Comparison of ENCODE assay signal across 13 mouse cellular contexts in the genomic region with DNA sequence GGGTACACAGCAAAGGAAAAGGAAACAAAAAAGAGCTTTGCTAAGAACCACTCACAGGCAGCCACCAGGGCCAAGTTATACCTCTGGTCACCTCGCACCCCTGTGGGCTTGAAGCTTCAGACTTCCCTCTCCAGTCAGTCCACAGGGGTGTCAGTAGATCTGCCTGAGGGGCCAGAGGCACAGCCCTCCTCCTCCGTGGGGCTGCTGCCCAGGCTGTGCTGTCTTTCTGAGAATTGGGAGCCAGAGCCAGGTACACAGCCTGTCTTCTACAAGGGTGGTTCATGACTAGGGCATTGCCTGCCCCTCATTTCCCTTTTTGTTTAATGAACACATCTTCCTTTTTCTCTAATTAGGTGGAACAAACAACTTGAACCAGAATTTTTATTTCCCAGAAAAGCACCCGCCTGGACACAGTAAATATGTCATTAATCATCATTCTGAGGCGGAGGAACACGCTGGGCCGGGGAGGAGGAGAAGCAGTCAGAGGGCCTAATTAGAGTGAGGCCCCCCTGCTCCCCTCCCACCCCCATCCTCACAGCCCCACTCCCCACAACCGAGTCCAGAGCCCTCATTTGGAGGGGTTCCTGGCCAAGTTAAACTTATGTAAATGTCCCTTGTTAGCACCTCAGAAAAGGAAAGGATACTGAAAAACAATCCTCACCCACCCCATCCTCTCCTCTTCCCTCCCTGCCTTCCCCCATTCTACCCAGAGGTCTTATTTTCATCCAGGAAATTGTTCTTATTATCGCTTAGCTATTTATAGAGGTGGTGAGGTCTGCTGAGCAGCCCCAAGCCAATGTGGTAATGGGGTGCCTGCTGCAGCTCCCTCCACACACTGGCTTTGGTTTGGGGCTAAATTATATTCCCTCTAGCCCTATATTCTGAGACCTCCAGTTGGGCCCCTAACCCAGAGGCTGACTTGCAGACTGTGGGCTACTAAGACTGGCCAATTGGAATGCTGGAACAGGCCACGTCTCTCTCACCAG.
DNase-seq lines count a peak whose midpoint lies in the region; ATAC-seq and TF ChIP-seq lines count a peak whose summit lies in the region.
"Had no signal": no experiment of that assay in that cellular context is flagged by ENCODE, and none has a peak within 500 bp of the region (broad histone marks: within the 10 kb centered on the region; RNA-seq: fewer than 3 reads in every experiment).

No protein-coding gene starts in this region.

- WGBS in forebrain, embryonic 14.5 days: 20% methylated on average over 9 of the region's 9 CpGs
- 49% methylated on average over 9 of the region's 9 CpGs for WGBS in forebrain, embryonic 11.5 days
- 38% methylated on average over 9 of the region's 9 CpGs for WGBS in stomach, embryonic 14.5 days
- WGBS in stomach, postnatal 0 days: 44% methylated on average over 9 of the region's 9 CpGs
- 37% methylated on average over 9 of the region's 9 CpGs for WGBS in hindbrain, embryonic 13.5 days
- WGBS in lung, postnatal 0 days: 31% methylated on average over 9 of the region's 9 CpGs

- peak; percentile 28; the same call in 1 of the 2 replicates for ATAC-seq in forebrain, embryonic 14.5 days
- no peak for ATAC-seq in forebrain, embryonic 11.5 days (replicated peaks; ENCODE audit: low FRiP score)
- peak; percentile 53; the same call in 1 of the 2 replicates for ATAC-seq in stomach, embryonic 14.5 days (ENCODE audit: insufficient number of reproducible peaks, insufficient read depth, low FRiP score, low read depth)
- ATAC-seq in stomach, postnatal 0 days (ENCODE audit: low FRiP score, low TSS enrichment): no peak
- ATAC-seq in hindbrain, embryonic 13.5 days (ENCODE audit: low FRiP score): no peak
- ATAC-seq in lung, postnatal 0 days: no peak

- no peaks in the 10 kb centered on the region for H3K9me3 ChIP-seq in forebrain, embryonic 14.5 days (replicated peaks; ENCODE audit: control insufficient read depth, low read length)
- H3K9me3 ChIP-seq in forebrain, embryonic 11.5 days (ENCODE audit: control insufficient read depth, low read length): no peaks in the 10 kb centered on the region
- no peaks in the 10 kb centered on the region for H3K9me3 ChIP-seq in stomach, embryonic 14.5 days (ENCODE audit: control insufficient read depth, low read depth, low read length)
- H3K9me3 ChIP-seq in stomach, postnatal 0 days (ENCODE audit: control insufficient read depth, low read length): no peaks in the 10 kb centered on the region
- H3K9me3 ChIP-seq in hindbrain, embryonic 13.5 days: no peaks in the 10 kb centered on the region
- no peaks in the 10 kb centered on the region for H3K9me3 ChIP-seq in lung, postnatal 0 days (ENCODE audit: low read length)
- H3K9me3 ChIP-seq: G1E had no signal

- TF ChIP-seq CTCF in stomach, postnatal 0 days (IDR thresholded peaks at IDR 0.05; ENCODE audit: low read depth): no peak
- TF ChIP-seq CTCF in lung, postnatal 0 days (IDR thresholded peaks at IDR 0.05): no peak

- H3K4me1 ChIP-seq in forebrain, embryonic 14.5 days (ENCODE audit: control insufficient read depth, insufficient read depth, low read length): peaks cover 28% of the 10 kb centered on the region
- H3K4me1 ChIP-seq in forebrain, embryonic 11.5 days (replicated peaks; ENCODE audit: control insufficient read depth, insufficient read depth, low read length): peaks cover 13% of the 10 kb centered on the region; the same call in 1 of the 2 replicates
- no peaks in the 10 kb centered on the region for H3K4me1 ChIP-seq in stomach, embryonic 14.5 days (ENCODE audit: control insufficient read depth, insufficient read depth, low read length)
- H3K4me1 ChIP-seq in stomach, postnatal 0 days (replicated peaks; ENCODE audit: control insufficient read depth, insufficient read depth): peaks cover 3% of the 10 kb centered on the region; the same call in 1 of the 2 replicates
- H3K4me1 ChIP-seq in hindbrain, embryonic 13.5 days (replicated peaks): peaks cover 30% of the 10 kb centered on the region
- peaks cover 15% of the 10 kb centered on the region for H3K4me1 ChIP-seq in lung, postnatal 0 days (ENCODE audit: insufficient read depth, low read depth, low read length)

- H3K4me3 ChIP-seq in forebrain, embryonic 14.5 days (ENCODE audit: low read depth, low read length): no peak overlapping the region
- H3K4me3 ChIP-seq in forebrain, embryonic 11.5 days (ENCODE audit: low read depth, low read length): no peak overlapping the region
- no peak overlapping the region for H3K4me3 ChIP-seq in stomach, embryonic 14.5 days (ENCODE audit: low read depth, low read length)
- no peak overlapping the region for H3K4me3 ChIP-seq in stomach, postnatal 0 days (ENCODE audit: low read depth, low read length)
- no peak overlapping the region for H3K4me3 ChIP-seq in hindbrain, embryonic 13.5 days
- H3K4me3 ChIP-seq in lung, postnatal 0 days (ENCODE audit: low read depth, low read length): no peak overlapping the region

- no peak overlapping the region for H3K27ac ChIP-seq in forebrain, embryonic 14.5 days (ENCODE audit: low read depth, low read length)
- H3K27ac ChIP-seq in forebrain, embryonic 11.5 days (ENCODE audit: low read depth, low read length): no peak overlapping the region
- H3K27ac ChIP-seq in stomach, embryonic 14.5 days (ENCODE audit: low read length): no peak overlapping the region
- H3K27ac ChIP-seq in stomach, postnatal 0 days (replicated peaks): no peak overlapping the region
- H3K27ac ChIP-seq in hindbrain, embryonic 13.5 days: peak overlapping the region; percentile 8; the same call in 1 of the 2 replicates
- H3K27ac ChIP-seq in lung, postnatal 0 days (ENCODE audit: low read length): no peak overlapping the region
- H3K27ac ChIP-seq: macrophage had no signal

- no peak for TF ChIP-seq EP300 in stomach, postnatal 0 days (optimal IDR thresholded peaks at IDR 0.05)
- TF ChIP-seq EP300 in lung, postnatal 0 days (IDR thresholded peaks at IDR 0.05): no peak

- DNase-seq in forebrain, embryonic 14.5 days (ENCODE audit: low spot score): peak; percentile 47
- no peak for DNase-seq in forebrain, embryonic 11.5 days (ENCODE audit: low spot score)
- DNase-seq in stomach, postnatal 0 days (ENCODE audit: low spot score): no peak
- no peak for DNase-seq in lung, postnatal 0 days (ENCODE audit: low spot score)
- DNase-seq in urinary bladder, postnatal 4 days (ENCODE audit: low spot score in 2 of 2): no peak
- DNase-seq in right cerebral cortex, postnatal 25 days: no peak
- DNase-seq: adrenal gland, postnatal 36 days; cerebellum, postnatal 36 days; kidney, adult 9 months had no signal

- no peak overlapping the region for H3K4me2 ChIP-seq in forebrain, embryonic 14.5 days (ENCODE audit: low read length)
- no peak overlapping the region for H3K4me2 ChIP-seq in forebrain, embryonic 11.5 days (ENCODE audit: low read depth, low read length, severe bottlenecking)
- no peak overlapping the region for H3K4me2 ChIP-seq in stomach, embryonic 14.5 days (replicated peaks; ENCODE audit: low read depth, low read length)
- H3K4me2 ChIP-seq in stomach, postnatal 0 days (replicated peaks; ENCODE audit: low read depth): no peak overlapping the region
- H3K4me2 ChIP-seq in hindbrain, embryonic 13.5 days: no peak overlapping the region
- no peak overlapping the region for H3K4me2 ChIP-seq in lung, postnatal 0 days (replicated peaks; ENCODE audit: low read depth, low read length)

- H3K36me3 ChIP-seq in forebrain, embryonic 14.5 days (ENCODE audit: control insufficient read depth, insufficient read depth, low read length): no peaks in the 10 kb centered on the region
- H3K36me3 ChIP-seq in forebrain, embryonic 11.5 days (ENCODE audit: control insufficient read depth, insufficient read depth, low read length): no peaks in the 10 kb centered on the region
- H3K36me3 ChIP-seq in stomach, embryonic 14.5 days (ENCODE audit: control insufficient read depth, insufficient read depth, low read length): no peaks in the 10 kb centered on the region
- no peaks in the 10 kb centered on the region for H3K36me3 ChIP-seq in stomach, postnatal 0 days (ENCODE audit: control insufficient read depth, insufficient read depth, low read length)
- H3K36me3 ChIP-seq in hindbrain, embryonic 13.5 days: no peaks in the 10 kb centered on the region
- no peaks in the 10 kb centered on the region for H3K36me3 ChIP-seq in lung, postnatal 0 days (ENCODE audit: insufficient read depth, low read length)
- H3K36me3 ChIP-seq: G1E had no signal

- H3K9ac ChIP-seq in forebrain, embryonic 14.5 days (ENCODE audit: low read length): no peak overlapping the region
- no peak overlapping the region for H3K9ac ChIP-seq in forebrain, embryonic 11.5 days (ENCODE audit: low read length)
- no peak overlapping the region for H3K9ac ChIP-seq in stomach, embryonic 14.5 days (replicated peaks; ENCODE audit: low read depth, low read length)
- H3K9ac ChIP-seq in stomach, postnatal 0 days (ENCODE audit: low read length): no peak overlapping the region
- H3K9ac ChIP-seq in hindbrain, embryonic 13.5 days: no peak overlapping the region
- H3K9ac ChIP-seq in lung, postnatal 0 days (replicated peaks; ENCODE audit: low read depth): no peak overlapping the region

- H3K27me3 ChIP-seq in forebrain, embryonic 14.5 days (replicated peaks; ENCODE audit: control insufficient read depth, insufficient read depth, low read length): no peaks in the 10 kb centered on the region
- H3K27me3 ChIP-seq in forebrain, embryonic 11.5 days (ENCODE audit: control insufficient read depth, insufficient read depth, low read length): no peaks in the 10 kb centered on the region
- H3K27me3 ChIP-seq in stomach, embryonic 14.5 days (ENCODE audit: control insufficient read depth, insufficient read depth, low read length): no peaks in the 10 kb centered on the region
- H3K27me3 ChIP-seq in stomach, postnatal 0 days (ENCODE audit: control insufficient read depth, insufficient read depth, low read length): no peaks in the 10 kb centered on the region
- no peaks in the 10 kb centered on the region; the same call in 1 of the 2 replicates for H3K27me3 ChIP-seq in hindbrain, embryonic 13.5 days
- no peaks in the 10 kb centered on the region for H3K27me3 ChIP-seq in lung, postnatal 0 days (replicated peaks; ENCODE audit: insufficient read depth, low read length)

Comparison
In these comparisons a context has a peak if more than half of its experiments do, and no peak if none do; other contexts are left out.
1. ATAC-seq: peak in forebrain, embryonic 14.5 days (single experiment) and stomach, embryonic 14.5 days (single experiment); none in forebrain, embryonic 11.5 days (single experiment), stomach, postnatal 0 days (single experiment), hindbrain, embryonic 13.5 days (single experiment) and lung, postnatal 0 days (single experiment).